Mouse (Mus musculus) bone marrow, adult 2 months (tissue): ENCODE measurements around the gene Cds2.

Experiments
- CTCF ChIP-seq: fragments of 200-500 bp; IDR thresholded peaks from 2 replicates; pipeline ENCODE4 v1.5.1; 2011; ENCODE audit warnings: low read length, control low read depth; ENCODE audit not compliant: control insufficient read depth, insufficient read depth
- POLR2A ChIP-seq: fragments of 200-500 bp; IDR thresholded peaks from 2 replicates; pipeline ENCODE4 v1.6.1; 2011; ENCODE audit warnings: low read depth, mild to moderate bottlenecking, control low read depth, low read length, borderline replicate concordance; ENCODE audit not compliant: control insufficient read depth

DNA sequence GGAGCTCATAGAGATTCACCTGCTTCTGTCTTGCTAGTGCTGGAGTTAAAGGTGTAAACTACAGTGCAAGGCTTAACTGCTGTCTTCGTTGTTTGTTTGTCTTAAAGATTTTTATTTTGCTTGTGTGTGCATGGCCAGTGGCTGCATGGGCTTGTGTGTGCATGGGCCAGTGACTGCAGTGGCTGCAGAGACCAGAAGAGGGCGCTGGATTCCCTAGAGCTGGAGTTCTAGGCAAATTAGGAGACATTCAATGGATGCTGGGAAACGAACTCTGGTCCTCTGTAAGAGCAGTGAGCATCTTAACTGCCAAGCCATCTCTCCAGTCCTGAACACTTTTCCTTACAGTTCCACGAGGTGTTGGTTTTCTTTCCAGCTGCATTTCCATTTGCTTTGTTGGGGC lies 12.6 kb downstream of the Cds2 start:
- no peak for TF ChIP-seq POLR2A
- TF ChIP-seq CTCF: peak; percentile 40; the same call in 1 of the 2 replicates
